Mouse (Mus musculus) bone marrow macrophage, adult 2 months (primary cell): ENCODE results near the gene Fbxo7.

Experiments
- CTCF ChIP-seq: IDR thresholded peaks from 2 replicates; pipeline ENCODE4 v1.5.1; 2012; ENCODE audit warnings: low read depth, mild to moderate bottlenecking, low read length, moderate library complexity
- POLR2A ChIP-seq: IDR thresholded peaks from 2 replicates; pipeline ENCODE4 v1.6.1; 2012; ENCODE audit warnings: mild to moderate bottlenecking, low read depth, low read length, borderline replicate concordance

- TF ChIP-seq CTCF, result no peak
- no peak for TF ChIP-seq POLR2A
Measured at GRCm38 (mm10) chr10:86079921-86080320, 58.1 kb downstream of the Fbxo7 start.
